Mouse (Mus musculus) mammary gland, adult 2 months (tissue): ENCODE data around the gene Olfr957. TPM values are rescaled to one million over a fixed set of nuclear protein-coding genes. Genes with fewer than 3 reads are reported as not detected.

ENCODE experiments used
- polyA plus RNA-seq: library from polyadenylated mRNA; depleted of rRNA; stranded (reverse); fragments of >200 nt; gene quantifications from 2 replicates; pipeline ENCODE4 v1.2.3, GENCODE M21; 2012; ENCODE audit warnings: low replicate concordance; rRNA removed

Gene Olfr957
- polyA plus RNA-seq, result not detected in 2 replicates

GRCm38 (mm10) chr9:39515531-39515930 lies at the start of gene Olfr957:
Gene Olfr957 (minus strand): TSS chr9:39515809.

DNA sequence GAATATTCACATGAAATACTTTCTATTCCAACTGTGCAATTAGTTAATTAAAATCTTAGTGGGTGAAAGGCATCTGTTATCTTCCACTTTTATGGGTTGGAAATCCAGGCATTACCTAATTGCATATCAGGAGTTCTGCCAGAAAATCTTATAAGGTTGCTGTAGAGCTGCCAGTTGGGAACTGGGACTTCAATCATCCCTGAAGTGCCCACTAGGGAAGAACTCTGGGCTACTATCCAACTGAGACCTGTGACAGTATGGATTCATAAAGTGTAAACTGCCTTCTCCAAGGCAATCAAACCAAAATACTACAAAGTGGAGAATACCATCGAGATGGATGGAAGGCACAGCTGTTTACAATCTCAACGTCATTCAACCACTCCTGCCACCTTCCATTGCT lies 38.3 kb upstream of the Olfr957 start, which contains the start of gene Olfr958:
Gene Olfr958 (minus strand): TSS at position 109 of the 400 bp plus-strand sequence.

DNA sequence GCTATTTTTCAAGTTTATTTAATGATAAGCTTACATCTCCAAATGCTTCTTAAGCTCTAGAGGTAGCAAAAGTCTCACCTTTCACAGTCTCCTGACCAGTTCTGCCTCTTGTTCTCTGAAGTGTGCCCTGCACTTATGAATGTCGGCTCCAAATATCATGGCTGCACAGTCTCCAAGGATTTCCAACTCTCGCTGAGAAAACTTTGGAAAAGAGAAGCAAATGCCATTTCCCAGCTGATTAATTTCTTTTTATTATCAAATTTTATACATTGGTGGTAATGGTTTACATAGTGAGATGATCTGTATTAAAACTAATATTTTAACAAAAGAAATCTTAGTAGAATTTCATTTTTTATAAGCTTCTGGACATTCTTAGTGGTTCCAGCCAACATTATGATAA lies 21.7 kb downstream of the Olfr957 start, which contains the start of gene Olfr44:
Gene Olfr44 (minus strand): TSS at position 101 of the 400 bp plus-strand sequence.

GRCm38 (mm10) chr9:39471844-39472243 lies 43.8 kb downstream of the Olfr957 start, which contains the start of gene Olfr955:
Gene Olfr955 (minus strand): TSS chr9:39471944.

Other genes starting within 250 kb of the Olfr957 start
- gene Olfr945, start 239.0 kb downstream of the Olfr957 start, polyA plus RNA-seq, result not detected in 2 replicates
- gene Olfr948, start 189.8 kb downstream of the Olfr957 start, polyA plus RNA-seq, result not detected in 2 replicates
- gene Olfr951, start 128.4 kb downstream of the Olfr957 start, polyA plus RNA-seq, result not detected in 2 replicates
- not detected in 2 replicates for gene Olfr952, start 88.7 kb downstream of the Olfr957 start, polyA plus RNA-seq
- not detected in 2 replicates for gene Olfr954, start 59.1 kb downstream of the Olfr957 start, polyA plus RNA-seq
- not detected in 2 replicates for gene Olfr955, start 43.9 kb downstream of the Olfr957 start, polyA plus RNA-seq
- gene Olfr44, start 21.8 kb downstream of the Olfr957 start, polyA plus RNA-seq, result not detected in 2 replicates
- gene Olfr958, start 38.2 kb upstream of the Olfr957 start, polyA plus RNA-seq, result not detected in 2 replicates
- gene Olfr959, start 59.8 kb upstream of the Olfr957 start, polyA plus RNA-seq, result not detected in 2 replicates
- 5.5 and 7.6 TPM in 2 replicates for gene AW551984, start 88.6 kb upstream of the Olfr957 start, polyA plus RNA-seq
- not detected in 2 replicates for gene Olfr148, start 94.8 kb upstream of the Olfr957 start, polyA plus RNA-seq
- not detected in 2 replicates for gene Olfr960, start 105.6 kb upstream of the Olfr957 start, polyA plus RNA-seq
- not detected in 2 replicates for gene Olfr961, start 129.3 kb upstream of the Olfr957 start, polyA plus RNA-seq
- not detected in 2 replicates for gene Olfr963, start 151.4 kb upstream of the Olfr957 start, polyA plus RNA-seq
- gene Olfr149, start 191.3 kb upstream of the Olfr957 start, polyA plus RNA-seq, result not detected in 2 replicates
- not detected in 2 replicates for gene Olfr965, start 195.5 kb upstream of the Olfr957 start, polyA plus RNA-seq
- gene Olfr150, start 215.2 kb upstream of the Olfr957 start, polyA plus RNA-seq, result not detected in 2 replicates
- not detected in 2 replicates for gene Olfr967, start 230.4 kb upstream of the Olfr957 start, polyA plus RNA-seq